Mouse (Mus musculus): ENCODE results near the gene Ltb.

Ltb gene
- long read RNA-seq, experiment 1, result 0 reads
- long read RNA-seq, experiment 2, result 0 reads

DNA sequence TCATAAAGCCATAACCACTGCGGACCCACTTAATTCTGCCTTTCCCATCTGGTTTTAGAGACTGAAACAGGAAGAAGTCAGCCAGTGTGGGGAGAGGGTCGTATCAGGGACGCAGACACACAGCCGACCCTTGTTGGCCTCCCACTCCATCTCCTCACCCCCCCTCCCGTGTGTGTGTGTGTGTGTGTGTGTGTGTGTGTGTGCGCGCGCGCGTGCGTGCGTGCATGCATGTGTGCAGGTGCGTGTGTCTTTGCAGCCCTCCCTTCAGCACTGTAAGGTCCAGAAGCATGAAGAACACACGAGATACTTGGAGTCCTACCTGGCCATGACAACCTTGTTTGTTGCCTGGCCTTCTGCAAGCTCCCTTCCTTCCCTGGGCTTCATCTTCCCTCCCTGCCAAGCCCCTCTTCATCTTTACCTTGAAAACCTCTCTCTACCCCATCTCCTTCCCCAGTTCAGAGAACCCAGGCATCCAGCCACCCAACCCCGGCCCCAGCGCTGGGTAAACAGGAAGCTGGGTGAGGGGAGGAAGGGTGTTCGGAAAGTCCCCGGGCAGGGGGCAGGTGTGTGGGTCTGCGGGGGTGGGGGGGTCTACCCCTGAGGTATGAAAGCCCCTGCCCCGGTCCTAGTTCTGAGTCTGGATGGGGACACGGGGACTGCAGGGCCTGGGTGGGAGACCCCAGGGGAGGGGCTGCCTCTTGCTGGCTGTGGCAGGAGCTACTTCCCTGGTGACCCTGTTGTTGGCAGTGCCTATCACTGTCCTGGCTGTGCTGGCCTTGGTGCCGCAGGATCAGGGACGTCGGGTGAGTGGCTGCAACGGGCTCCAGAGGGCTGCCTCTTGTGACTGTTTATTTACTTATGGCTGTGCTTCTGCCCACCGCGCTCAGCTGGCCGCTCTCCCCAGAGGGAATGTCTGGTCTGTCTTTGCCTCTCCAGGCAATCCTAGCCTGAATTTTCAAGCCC, at the start of gene Ltb:
Gene Ltb (plus strand): TSS at position 559 of the 963 bp plus-strand sequence.
- intact Hi-C loops (cut with DNase I), result no loop called here

DNA sequence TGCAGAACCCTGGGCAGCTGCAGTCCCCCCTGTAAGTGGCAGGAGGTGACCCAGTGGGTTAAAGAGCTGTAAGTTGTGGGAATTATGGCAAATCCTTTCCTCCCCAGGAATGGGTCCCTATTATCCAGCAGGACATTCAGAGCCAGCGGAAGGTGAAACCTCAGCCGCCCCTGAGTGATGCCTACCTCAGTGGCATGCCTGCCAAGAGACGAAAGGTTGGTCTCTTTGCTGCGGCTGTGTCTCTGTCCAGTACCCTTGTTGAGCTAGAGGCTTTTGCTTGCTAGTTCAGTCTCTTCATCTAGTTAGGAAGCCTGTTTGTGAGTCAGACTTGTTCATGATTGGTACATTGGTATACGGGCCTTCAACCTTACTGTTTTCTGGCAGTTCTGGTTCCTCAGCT, 48.1 kb upstream of the Ltb start:
- intact Hi-C loops (cut with DNase I), result no loop called here

- intact Hi-C loops (cut with DNase I), result no loop called here
These were observed 46.9 kb upstream of the Ltb start for GRCm38 (mm10) chr17:35147348-35147747.

GRCm38 (mm10) chr17:35147922-35148639, 46.2 kb upstream of the Ltb start:
- intact Hi-C loops (cut with DNase I), result no loop called here

DNA sequence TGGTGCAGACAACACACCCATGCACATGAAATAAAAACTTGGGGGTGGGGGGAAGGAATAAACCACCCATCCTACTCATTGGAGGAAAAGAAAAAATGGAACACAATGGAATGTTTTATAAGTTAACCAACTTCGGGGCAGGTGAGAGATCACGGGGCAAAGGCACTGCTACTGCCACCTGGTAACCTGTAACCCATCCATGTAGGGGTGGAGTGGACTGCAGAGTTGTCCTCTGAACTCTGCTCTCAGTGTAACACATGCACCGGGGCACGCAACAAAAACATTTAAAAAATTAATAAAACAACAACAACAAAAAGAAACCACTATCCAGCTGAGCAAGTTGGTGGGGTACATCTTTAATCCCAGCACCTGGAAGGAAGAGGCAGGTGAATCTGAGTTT, 42.1 kb upstream of the Ltb start:
- intact Hi-C loops (cut with DNase I), result no loop called here

GRCm38 (mm10) chr17:35153077-35153476, 41.2 kb upstream of the Ltb start:
- intact Hi-C loops (cut with DNase I), result no loop called here

GRCm38 (mm10) chr17:35153931-35154330, 40.3 kb upstream of the Ltb start:
- intact Hi-C loops (cut with DNase I), result no loop called here

DNA sequence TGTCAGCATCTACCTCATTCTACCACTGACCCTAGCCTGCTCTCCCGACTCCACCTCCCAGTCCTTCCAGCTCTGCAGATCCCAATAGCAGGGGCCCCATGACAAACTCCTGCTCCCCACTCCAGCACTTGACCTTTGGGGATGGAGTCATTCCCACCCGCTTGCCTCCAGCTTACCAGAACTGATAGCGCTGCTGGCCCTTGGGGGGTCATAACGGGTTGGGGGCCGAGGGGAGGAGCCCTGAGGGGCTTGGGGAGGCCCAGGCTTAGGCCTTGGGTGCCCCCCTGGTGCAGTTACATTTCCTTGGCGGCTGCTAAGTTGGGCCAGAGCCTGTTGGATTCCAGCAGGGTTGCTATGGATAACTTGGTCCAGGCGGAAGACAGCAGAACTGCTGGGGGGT, 39.6 kb upstream of the Ltb start:
- intact Hi-C loops (cut with DNase I), result no loop called here

DNA sequence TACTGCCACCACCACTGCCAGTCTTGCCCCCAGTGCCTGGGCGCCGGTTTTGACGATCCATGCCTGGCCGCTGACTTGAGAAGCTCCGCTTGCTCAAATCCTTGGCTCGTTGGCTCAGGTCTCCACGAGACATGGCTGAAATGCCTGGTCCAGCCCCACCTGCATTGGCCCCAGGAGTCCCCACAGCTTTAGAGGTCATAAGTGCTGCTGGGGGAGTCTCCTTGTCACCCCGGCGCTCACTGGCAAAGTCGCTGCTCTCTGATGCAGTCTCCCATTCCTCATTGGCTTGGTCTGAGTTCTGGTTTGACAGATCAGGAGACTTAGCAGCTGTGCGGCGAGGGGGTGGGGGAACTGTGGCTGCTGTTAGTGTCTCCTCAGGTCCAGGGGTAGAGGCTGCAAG, 38.8 kb upstream of the Ltb start:
- intact Hi-C loops (cut with DNase I), result no loop called here

DNA sequence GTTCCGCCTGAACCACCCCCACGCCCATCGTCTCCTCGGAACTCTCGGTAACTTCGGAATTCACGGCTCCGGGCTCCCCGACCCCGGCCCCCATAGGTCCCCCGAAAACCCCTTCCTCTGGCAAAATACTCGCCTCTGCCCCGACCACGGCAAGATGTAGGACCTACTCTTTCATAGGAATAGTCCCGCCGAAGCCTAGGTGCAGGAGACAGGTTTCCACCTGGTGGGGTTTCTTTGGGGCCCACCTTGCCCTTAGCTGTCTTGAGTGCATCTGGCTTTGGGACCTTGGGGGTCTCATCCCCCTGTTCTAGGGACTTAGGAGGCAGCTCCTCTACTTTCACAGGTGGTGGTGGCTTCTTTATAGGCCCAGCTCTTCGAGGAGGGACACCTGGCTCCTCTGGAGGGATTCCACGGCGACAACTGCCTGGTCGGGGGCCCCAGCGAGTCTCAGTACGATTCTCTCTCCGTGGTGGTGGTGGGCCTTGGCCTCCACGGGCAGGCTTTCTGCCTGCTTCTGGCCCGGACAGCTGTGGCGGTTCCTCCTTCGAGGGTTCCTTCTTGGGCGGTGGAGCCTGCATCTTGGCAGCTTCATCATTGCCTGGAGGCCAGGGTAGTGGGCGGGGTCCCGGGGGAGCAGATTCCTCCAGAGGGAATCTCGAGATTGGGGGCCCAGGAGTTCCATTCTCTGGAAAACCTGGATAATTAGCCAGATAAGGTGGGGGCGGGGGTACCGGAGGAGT, 37.6 kb upstream of the Ltb start:
- intact Hi-C loops (cut with DNase I), result no loop called here

DNA sequence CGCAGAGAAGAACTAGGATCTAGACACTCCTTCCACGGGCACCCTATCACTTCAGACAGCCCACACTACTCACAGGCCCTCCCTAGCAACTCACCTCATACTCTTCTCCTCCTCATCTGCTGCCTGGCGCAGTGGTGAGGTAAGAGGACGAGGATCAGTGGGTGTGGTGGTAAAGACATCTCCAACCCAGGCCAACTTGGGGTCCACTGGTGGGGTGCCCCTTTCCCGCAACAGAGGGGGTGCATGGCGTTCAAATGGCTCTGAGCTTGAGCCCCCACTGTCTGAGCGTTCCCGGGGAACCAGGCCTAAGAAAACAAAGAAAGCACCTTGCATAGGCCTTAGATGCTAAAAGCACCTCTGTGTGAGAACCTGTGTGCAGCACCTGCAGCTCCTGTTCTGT, 37.0 kb upstream of the Ltb start:
- intact Hi-C loops (cut with DNase I), result no loop called here

DNA sequence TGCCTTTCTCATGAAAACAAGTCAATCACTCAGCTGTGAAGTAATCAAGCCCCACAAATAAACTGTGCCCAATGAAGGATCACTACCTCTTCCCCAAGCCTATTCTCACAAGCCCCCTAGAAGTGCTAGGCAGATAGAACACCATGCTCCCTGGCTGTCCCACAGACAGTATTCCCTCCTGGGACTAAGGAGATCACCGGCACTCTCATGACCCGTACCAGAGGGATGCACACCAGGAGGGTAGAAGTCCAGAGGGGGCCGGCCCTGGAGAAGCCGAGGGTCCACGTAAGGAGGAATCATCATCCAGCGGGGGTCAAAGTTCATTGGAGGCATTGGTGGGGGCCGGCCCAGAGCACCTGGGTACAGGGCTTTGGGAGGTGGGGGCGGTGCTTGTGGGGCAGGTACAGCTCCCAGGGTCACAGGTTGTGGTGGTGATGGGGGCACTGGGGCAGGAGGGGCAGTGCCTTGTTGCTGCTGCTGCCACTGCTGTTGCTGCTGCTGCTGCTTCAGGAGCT, 36.5 kb upstream of the Ltb start:
- intact Hi-C loops (cut with DNase I), result no loop called here

DNA sequence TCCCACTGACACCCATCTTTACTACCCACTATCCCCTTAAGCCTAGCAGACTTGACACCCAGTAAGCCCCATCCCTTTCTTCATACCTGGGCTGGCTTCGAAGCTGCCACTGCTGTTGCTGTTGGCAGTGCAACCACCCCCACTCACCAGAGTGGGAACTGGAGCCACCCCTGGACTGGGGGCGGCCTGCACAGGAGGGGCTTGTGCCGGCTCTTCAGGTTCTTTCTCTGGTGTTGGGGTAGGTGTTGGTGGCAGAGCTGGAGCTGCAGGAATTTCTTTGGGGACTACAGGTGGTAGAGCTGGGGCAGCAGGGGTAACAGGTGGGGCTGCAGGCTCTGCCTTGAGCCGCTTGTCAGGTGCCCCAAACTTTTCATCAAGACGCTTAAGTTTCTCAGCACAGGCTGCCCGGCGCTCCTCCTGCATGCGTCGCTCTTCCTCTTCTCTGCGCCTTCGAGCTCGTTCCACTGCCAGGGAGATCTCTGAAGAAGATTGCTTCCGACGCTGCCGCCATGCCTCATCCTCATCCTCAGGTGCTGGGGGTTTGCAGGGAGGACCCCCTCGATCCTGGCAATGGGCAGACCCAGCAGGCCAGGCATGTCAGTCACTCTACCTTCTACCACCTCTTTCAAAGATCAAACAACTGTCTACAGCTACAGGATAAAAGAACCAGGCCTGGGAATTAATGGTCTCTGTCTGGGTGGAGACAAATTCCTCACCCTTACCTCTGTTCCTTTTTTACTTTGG, 35.2 kb upstream of the Ltb start:
- intact Hi-C loops (cut with DNase I), result no loop called here

DNA sequence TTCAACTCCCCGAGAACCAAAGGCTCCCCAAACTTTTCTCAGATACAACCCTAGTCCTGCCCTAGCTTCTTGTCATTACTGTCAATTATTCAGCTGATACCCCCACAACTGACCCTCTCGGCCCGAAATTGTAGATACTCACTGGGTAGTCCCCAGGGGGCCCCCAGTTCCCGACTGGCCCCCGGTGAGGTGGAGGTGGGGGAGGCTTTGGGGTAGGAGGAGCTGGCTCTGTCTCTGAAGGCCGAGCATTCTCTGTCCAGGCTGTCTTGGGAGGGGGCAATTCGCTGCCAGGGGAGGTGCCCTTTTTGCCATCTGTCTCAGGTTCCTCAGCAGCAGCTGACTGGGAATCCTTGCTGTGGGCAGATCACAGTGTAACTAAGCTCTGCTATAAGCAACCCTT, 34.6 kb upstream of the Ltb start:
- intact Hi-C loops (cut with DNase I), result no loop called here

- intact Hi-C loops (cut with DNase I), result no loop called here
These were observed 32.8 kb upstream of the Ltb start for GRCm38 (mm10) chr17:35161421-35161820.

- intact Hi-C loops (cut with DNase I), result no loop called here
These were observed 32.1 kb upstream of the Ltb start for GRCm38 (mm10) chr17:35162121-35162520.

GRCm38 (mm10) chr17:35162730-35163129, 31.5 kb upstream of the Ltb start:
- intact Hi-C loops (cut with DNase I), result no loop called here

DNA sequence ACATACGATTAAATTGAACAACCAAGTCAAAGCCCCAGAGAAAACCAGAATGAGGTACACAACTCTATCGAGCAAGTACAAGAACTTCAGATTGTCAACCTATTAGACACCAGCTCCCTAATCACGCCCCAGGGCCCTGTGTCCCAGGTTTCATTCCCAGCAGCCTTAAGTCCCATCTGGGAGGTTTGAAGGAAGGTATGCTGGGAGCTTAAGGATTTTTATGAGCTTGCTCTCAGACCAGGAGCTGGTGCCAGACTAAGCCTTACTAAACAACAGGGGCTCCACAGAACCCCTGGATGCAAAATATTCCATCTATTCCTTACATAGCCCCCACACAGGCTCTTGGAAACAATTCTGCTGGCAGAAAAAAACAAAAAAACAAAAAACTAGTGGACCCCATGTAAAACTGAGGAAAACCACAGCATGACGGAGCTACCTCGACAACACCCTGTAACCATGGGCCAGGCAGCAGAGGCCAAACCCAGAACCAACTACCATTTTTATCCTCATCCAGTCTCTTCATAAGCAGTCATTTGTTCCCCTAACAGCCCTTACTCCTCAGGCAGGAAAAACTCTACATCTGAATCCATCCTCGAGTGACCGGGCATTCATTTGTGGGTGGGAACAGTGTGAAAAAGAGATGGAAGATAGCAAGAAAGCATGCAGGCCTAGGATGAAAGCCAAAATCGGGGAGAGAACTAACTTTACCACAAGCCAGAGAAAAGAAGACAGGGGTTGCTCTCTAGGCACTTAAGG, 30.7 kb upstream of the Ltb start:
- intact Hi-C loops (cut with DNase I), result no loop called here

DNA sequence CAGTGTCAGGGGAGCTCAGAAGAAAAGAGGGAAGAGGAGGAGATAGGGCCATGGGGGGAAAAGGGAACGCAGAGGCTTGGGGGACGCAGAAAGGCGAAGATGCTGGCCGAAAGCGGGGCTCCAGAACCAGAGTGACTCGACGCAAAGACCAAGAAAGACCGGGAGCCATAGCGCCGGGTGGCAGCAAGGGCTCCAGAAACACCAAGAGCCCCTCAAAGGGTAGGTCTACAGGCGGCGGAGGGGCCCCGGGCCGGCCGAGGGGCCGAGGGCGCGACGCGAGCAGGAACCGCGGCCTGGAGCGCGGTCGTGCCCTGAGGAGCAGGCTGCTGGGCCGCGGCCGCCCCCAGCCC, 30.0 kb upstream of the Ltb start:
- intact Hi-C loops (cut with DNase I), result no loop called here
